Mouse (Mus musculus) activated CD4-positive, CD25-positive, alpha-beta regulatory T cell, adult 9 weeks (primary cell): ENCODE results near the gene Dync1i1. TPM values are rescaled to one million over a fixed set of nuclear protein-coding genes. Genes with fewer than 3 reads are reported as not detected.

Source experiments
- polyA plus RNA-seq: library from polyadenylated mRNA; unstranded; fragments of 100-300 nt; shearing (Covaris generic); gene quantifications from one replicate; pipeline ENCODE4 v1.2.1, GENCODE M21; 2017

Dync1i1 gene
- not detected for polyA plus RNA-seq

DNA sequence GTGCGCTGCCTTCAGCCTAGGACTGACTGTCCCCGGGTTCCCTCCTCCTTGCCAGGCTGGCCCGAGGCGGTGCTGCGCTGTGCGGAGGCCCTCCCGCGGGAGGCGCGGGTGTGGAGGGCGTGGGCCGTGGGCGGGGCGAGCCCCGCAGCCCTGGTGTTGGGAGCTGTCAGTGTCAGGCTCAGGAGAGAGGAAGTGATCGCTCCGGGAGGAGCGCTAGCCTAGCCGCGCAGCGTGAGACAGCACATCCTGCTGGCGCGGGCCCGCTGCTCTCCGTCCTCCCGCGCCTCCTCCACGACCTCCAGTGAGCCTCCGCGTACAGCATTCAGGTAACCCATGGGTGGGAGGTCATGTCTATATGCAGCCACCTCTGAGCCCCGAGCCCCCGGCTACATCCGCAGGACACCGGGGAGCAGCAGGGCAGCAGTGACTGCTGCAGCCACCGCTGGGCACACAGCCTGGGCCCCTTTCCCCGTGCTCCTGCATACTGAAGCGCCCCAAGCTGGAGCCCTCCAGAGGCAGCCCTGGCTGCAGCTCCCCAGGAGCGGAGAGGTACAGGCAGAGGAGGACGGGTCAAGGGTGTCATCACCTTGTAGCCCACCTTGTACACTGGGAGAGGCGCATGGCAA, at the start of gene Dync1i1:
Gene Dync1i1, plus strand, starts transcription at position 29 of the 626 bp plus-strand sequence.

Other genes starting within 250 kb of the Dync1i1 start
- gene Pdk4, start 229.3 kb upstream of the Dync1i1 start, polyA plus RNA-seq = not detected